Mouse (Mus musculus): ENCODE data around the gene Pum2. TPM values are rescaled to one million over a fixed set of nuclear protein-coding genes. Genes with fewer than 3 reads are reported as not detected.

Pum2 gene
- 11.8 and 19.9 TPM in 2 replicates for polyA plus RNA-seq (2021; fragmentation: Nextera tagmentation)
- long read RNA-seq, experiment 1, full-length matches to known transcripts: 23 of 204 reads
- long read RNA-seq, experiment 1, partial matches to known transcripts: 99 of 204 reads
- long read RNA-seq, experiment 1, other reads (novel, unspliced or antisense): 82 of 204 reads
- long read RNA-seq, experiment 2, full-length matches to known transcripts: 1 of 76 reads
- long read RNA-seq, experiment 2, partial matches to known transcripts: 74 of 76 reads
- long read RNA-seq, experiment 2, other reads (novel, unspliced or antisense): 1 of 76 reads

DNA sequence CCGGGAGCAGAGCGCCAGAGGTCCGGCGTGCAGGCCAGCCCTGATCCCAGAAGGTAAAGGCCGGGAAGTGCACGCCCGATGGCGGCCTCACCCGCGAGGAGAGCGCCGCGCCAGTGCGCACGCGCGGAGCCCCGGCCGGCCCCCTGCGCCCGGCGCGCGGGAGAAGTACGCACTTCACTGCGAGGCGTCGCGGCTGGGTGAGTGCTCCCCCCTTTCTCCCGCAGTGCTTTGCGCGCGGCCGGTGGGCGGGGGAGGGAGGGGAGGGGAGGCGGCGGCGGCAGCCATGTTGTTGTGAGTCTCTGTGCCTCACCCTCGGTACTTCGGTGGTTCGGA is at the start of gene Pum2:
TSS of gene Pum2 (plus strand) at position 161 of the 333 bp plus-strand sequence.

GRCm38 (mm10) chr12:8770946-8771843 is 97.3 kb downstream of the Pum2 start, which contains the start of gene Sdc1:
Sdc1 (plus strand) TSS chr12:8771323.

Other genes starting within 250 kb of the Pum2 start
- 28.7 and 93.4 TPM in 2 replicates for gene Rhob, start 174.1 kb upstream of the Pum2 start, polyA plus RNA-seq (2021; fragmentation: Nextera tagmentation)
- not detected in 2 replicates for gene Slc7a15, start 75.1 kb upstream of the Pum2 start, polyA plus RNA-seq (2021; fragmentation: Nextera tagmentation)
- 0.63 and 0.64 TPM in 2 replicates for gene Sdc1, start 97.2 kb downstream of the Pum2 start, polyA plus RNA-seq (2021; fragmentation: Nextera tagmentation)
- 114 and 136 TPM in 2 replicates for gene Laptm4a, start 247.5 kb downstream of the Pum2 start, polyA plus RNA-seq (2021; fragmentation: Nextera tagmentation)